ENCODE assay signal across 11 mouse cellular contexts in the genomic region with DNA sequence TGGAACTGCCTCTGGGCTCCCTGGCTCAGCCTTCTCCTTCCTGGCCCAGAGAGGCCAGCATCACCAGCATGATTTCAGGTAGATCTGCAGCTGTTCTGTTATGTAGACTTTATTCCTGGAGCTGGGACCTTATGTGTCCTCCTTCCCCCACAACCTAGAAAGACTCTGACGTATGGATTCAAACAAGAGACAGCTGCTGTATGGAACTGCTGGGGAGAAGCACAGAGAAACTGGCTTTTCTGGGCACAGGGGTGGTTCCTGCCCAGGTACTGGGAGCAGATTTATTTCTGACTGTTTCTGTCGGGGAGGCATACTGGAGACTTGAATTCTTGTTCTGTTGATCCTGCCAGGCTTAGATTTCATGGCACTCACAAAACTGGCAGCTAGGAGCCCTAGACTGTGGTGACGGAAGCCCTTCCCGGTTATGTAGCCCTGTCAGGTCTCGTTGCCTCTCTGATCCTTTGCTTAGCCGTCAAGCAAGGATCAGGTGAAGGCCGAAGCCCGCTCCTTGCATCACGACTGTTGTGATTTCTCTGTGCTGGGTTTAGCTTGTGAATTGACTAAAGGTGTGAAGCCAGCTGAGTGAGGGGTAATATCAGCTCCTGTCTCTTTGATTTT.
"Had no signal": no experiment of that assay in that cellular context is flagged by ENCODE, and none has a peak within 500 bp of the region (broad histone marks: within the 10 kb centered on the region; RNA-seq: fewer than 3 reads in every experiment).

No protein-coding gene starts in this region.

- DNase-seq: kidney, adult 2 months; kidney, postnatal 14 days; lung, embryonic 14.5 days; lung, postnatal 10 days; lung, postnatal 4 days had no signal

- H3K36me3 ChIP-seq: kidney, embryonic 15.5 days; midbrain, embryonic 15.5 days; neural tube, embryonic 12.5 days had no signal

- H3K4me3 ChIP-seq: kidney, embryonic 15.5 days; left cerebral cortex, adult 2 months; liver, embryonic 15.5 days; midbrain, embryonic 10.5 days; midbrain, embryonic 15.5 days; neural tube, embryonic 12.5 days had no signal

- H3K9ac ChIP-seq: kidney, embryonic 15.5 days; liver, embryonic 15.5 days; lung, embryonic 14.5 days; midbrain, embryonic 15.5 days; neural tube, embryonic 12.5 days had no signal

- H3K9me3 ChIP-seq: kidney, embryonic 15.5 days; liver, embryonic 15.5 days; midbrain, embryonic 10.5 days; midbrain, embryonic 15.5 days; neural tube, embryonic 12.5 days had no signal

- H3K27me3 ChIP-seq: kidney, embryonic 15.5 days; liver, embryonic 15.5 days; midbrain, embryonic 15.5 days; neural tube, embryonic 12.5 days had no signal

- H3K27ac ChIP-seq: kidney, embryonic 15.5 days; left cerebral cortex, adult 2 months; liver, embryonic 15.5 days; midbrain, embryonic 10.5 days; midbrain, embryonic 15.5 days; neural tube, embryonic 12.5 days had no signal

- ATAC-seq: midbrain, embryonic 15.5 days had no signal

- H3K4me2 ChIP-seq: kidney, embryonic 15.5 days; liver, embryonic 15.5 days; lung, embryonic 14.5 days; midbrain, embryonic 15.5 days; neural tube, embryonic 12.5 days had no signal
